ENCODE assay signal across 27 mouse cellular contexts in genomic region chr17:73217274-73217673, GRCm38 (mm10).
A peak's percentile ranks its signal among the peaks of the same experiment; 100 is the strongest.
DNase-seq lines count a peak whose midpoint lies in the region; ATAC-seq and TF ChIP-seq lines count a peak whose summit lies in the region.
"Had no signal": no experiment of that assay in that cellular context is flagged by ENCODE, and none has a peak within 500 bp of the region (broad histone marks: within the 10 kb centered on the region; RNA-seq: fewer than 3 reads in every experiment).

No protein-coding gene starts in this region.

- H3K4me1 ChIP-seq in embryonic facial prominence, embryonic 11.5 days (ENCODE audit: control insufficient read depth, insufficient read depth, low read length), result no peaks in the 10 kb centered on the region
- H3K4me1 ChIP-seq in embryonic facial prominence, embryonic 10.5 days, result no peaks in the 10 kb centered on the region
- 0 out of 2 replicates have a peak, but pooled peaks cover 3% of the 10 kb centered on the region for H3K4me1 ChIP-seq in stomach, embryonic 14.5 days (ENCODE audit: control insufficient read depth, insufficient read depth, low read length)
- no peaks in the 10 kb centered on the region for H3K4me1 ChIP-seq in stomach, postnatal 0 days (replicated peaks; ENCODE audit: control insufficient read depth, insufficient read depth)
- peaks cover 3% of the 10 kb centered on the region; the same call in 1 of the 2 replicates for H3K4me1 ChIP-seq in intestine, embryonic 15.5 days (replicated peaks)
- H3K4me1 ChIP-seq: hindbrain, embryonic 10.5 days had no signal

- 91% methylated on average over 3 of the region's 3 CpGs for WGBS in embryonic facial prominence, embryonic 11.5 days
- WGBS in embryonic facial prominence, embryonic 10.5 days, result 81% methylated on average over 3 of the region's 3 CpGs
- 68% methylated on average over 3 of the region's 3 CpGs for WGBS in stomach, embryonic 14.5 days
- WGBS in stomach, postnatal 0 days, result 68% methylated on average over 3 of the region's 3 CpGs
- 74% methylated on average over 3 of the region's 3 CpGs for WGBS in intestine, embryonic 15.5 days

- H3K27ac ChIP-seq in embryonic facial prominence, embryonic 11.5 days (replicated peaks; ENCODE audit: low read depth, low read length), result no peak overlapping the region
- H3K27ac ChIP-seq in embryonic facial prominence, embryonic 10.5 days (replicated peaks), result no peak overlapping the region
- H3K27ac ChIP-seq in stomach, embryonic 14.5 days (ENCODE audit: low read length), result no peak overlapping the region
- no peak overlapping the region for H3K27ac ChIP-seq in stomach, postnatal 0 days (replicated peaks)
- no peak overlapping the region for H3K27ac ChIP-seq in intestine, embryonic 15.5 days
- H3K27ac ChIP-seq: forebrain, embryonic 12.5 days; forebrain, embryonic 15.5 days; heart, embryonic 15.5 days; hindbrain, embryonic 10.5 days; hindbrain, embryonic 13.5 days had no signal

- H3K4me3 ChIP-seq in embryonic facial prominence, embryonic 11.5 days (ENCODE audit: low read depth, low read length), result no peak overlapping the region
- no peak overlapping the region for H3K4me3 ChIP-seq in embryonic facial prominence, embryonic 10.5 days
- H3K4me3 ChIP-seq in stomach, embryonic 14.5 days (ENCODE audit: low read depth, low read length), result no peak overlapping the region
- H3K4me3 ChIP-seq in stomach, postnatal 0 days (ENCODE audit: low read depth, low read length), result no peak overlapping the region
- H3K4me3 ChIP-seq in intestine, embryonic 15.5 days (replicated peaks), result no peak overlapping the region
- H3K4me3 ChIP-seq: erythroblast, embryonic 14.5 days; forebrain, embryonic 12.5 days; forebrain, embryonic 15.5 days; heart, embryonic 12.5 days; heart, embryonic 15.5 days; hindbrain, embryonic 10.5 days; hindbrain, embryonic 13.5 days had no signal

- no peak for TF ChIP-seq EP300 in stomach, postnatal 0 days (optimal IDR thresholded peaks at IDR 0.05)

- no peaks in the 10 kb centered on the region for H3K9me3 ChIP-seq in embryonic facial prominence, embryonic 11.5 days (replicated peaks; ENCODE audit: control insufficient read depth, low read length)
- H3K9me3 ChIP-seq in embryonic facial prominence, embryonic 10.5 days, result no peaks in the 10 kb centered on the region
- H3K9me3 ChIP-seq in stomach, embryonic 14.5 days (ENCODE audit: control insufficient read depth, low read depth, low read length), result no peaks in the 10 kb centered on the region
- H3K9me3 ChIP-seq in stomach, postnatal 0 days (ENCODE audit: control insufficient read depth, low read length), result no peaks in the 10 kb centered on the region
- H3K9me3 ChIP-seq in intestine, embryonic 15.5 days, result no peaks in the 10 kb centered on the region
- H3K9me3 ChIP-seq: forebrain, embryonic 12.5 days; forebrain, embryonic 15.5 days; G1E; heart, embryonic 12.5 days; heart, embryonic 15.5 days; hindbrain, embryonic 10.5 days; hindbrain, embryonic 13.5 days had no signal

- H3K9ac ChIP-seq in embryonic facial prominence, embryonic 11.5 days (replicated peaks; ENCODE audit: low read length), result no peak overlapping the region
- H3K9ac ChIP-seq in stomach, embryonic 14.5 days (replicated peaks; ENCODE audit: low read depth, low read length), result no peak overlapping the region
- no peak overlapping the region for H3K9ac ChIP-seq in stomach, postnatal 0 days (ENCODE audit: low read length)
- no peak overlapping the region for H3K9ac ChIP-seq in intestine, embryonic 15.5 days
- H3K9ac ChIP-seq: forebrain, embryonic 12.5 days; forebrain, embryonic 15.5 days; heart, embryonic 12.5 days; heart, embryonic 15.5 days; hindbrain, embryonic 13.5 days had no signal

- DNase-seq in embryonic facial prominence, embryonic 11.5 days (ENCODE audit: low spot score), result peak; percentile 12
- DNase-seq in embryonic facial prominence, embryonic 10.5 days (ENCODE audit: low spot score), result no peak
- DNase-seq in stomach, postnatal 0 days (ENCODE audit: low spot score), result no peak
- DNase-seq in layer of hippocampus, adult 9-10 months (ENCODE audit: low spot score), result no peak
- DNase-seq: adrenal gland, adult 2 months; adrenal gland, postnatal 14 days; cerebellum, adult 11 months; cerebellum, adult 2 months; cerebellum, adult 9-11 months; cerebellum, postnatal 25 days; gastrocnemius, postnatal 25 days; heart, adult 18-20 months; heart, postnatal 10 days; heart, postnatal 36 days had no signal

- no peak for ATAC-seq in embryonic facial prominence, embryonic 11.5 days (replicated peaks; ENCODE audit: insufficient number of reproducible peaks, low FRiP score, low TSS enrichment, low read depth)
- ATAC-seq in stomach, embryonic 14.5 days (ENCODE audit: insufficient number of reproducible peaks, insufficient read depth, low FRiP score, low read depth), result 0 out of 2 replicates have a peak, but pooled peaks have one; percentile 18
- ATAC-seq in stomach, postnatal 0 days (ENCODE audit: low FRiP score, low TSS enrichment), result no peak
- ATAC-seq in intestine, embryonic 15.5 days, result peak; percentile 79
- no peak for ATAC-seq in megakaryocyte-erythroid progenitor cell, adult 5-6 weeks (replicated peaks; ENCODE audit: low FRiP score, low TSS enrichment, poor library complexity, severe bottlenecking)
- ATAC-seq: forebrain, embryonic 15.5 days; hindbrain, embryonic 16.5 days; Patski had no signal

- H3K4me2 ChIP-seq in embryonic facial prominence, embryonic 11.5 days (ENCODE audit: low read depth, low read length), result no peak overlapping the region
- no peak overlapping the region for H3K4me2 ChIP-seq in stomach, embryonic 14.5 days (replicated peaks; ENCODE audit: low read depth, low read length)
- no peak overlapping the region for H3K4me2 ChIP-seq in stomach, postnatal 0 days (replicated peaks; ENCODE audit: low read depth)
- H3K4me2 ChIP-seq in intestine, embryonic 15.5 days (replicated peaks), result no peak overlapping the region
- H3K4me2 ChIP-seq: forebrain, embryonic 12.5 days; forebrain, embryonic 15.5 days; heart, embryonic 12.5 days; heart, embryonic 15.5 days; hindbrain, embryonic 13.5 days had no signal

- no peaks in the 10 kb centered on the region for H3K36me3 ChIP-seq in embryonic facial prominence, embryonic 11.5 days (replicated peaks; ENCODE audit: control insufficient read depth, insufficient read depth, low read depth, low read length)
- no peaks in the 10 kb centered on the region; the same call in 1 of the 2 replicates for H3K36me3 ChIP-seq in embryonic facial prominence, embryonic 10.5 days (replicated peaks)
- H3K36me3 ChIP-seq in stomach, embryonic 14.5 days (ENCODE audit: control insufficient read depth, insufficient read depth, low read length), result no peaks in the 10 kb centered on the region
- H3K36me3 ChIP-seq in stomach, postnatal 0 days (ENCODE audit: control insufficient read depth, insufficient read depth, low read length), result no peaks in the 10 kb centered on the region; the same call in 1 of the 2 replicates
- H3K36me3 ChIP-seq in intestine, embryonic 15.5 days, result no peaks in the 10 kb centered on the region
- H3K36me3 ChIP-seq: forebrain, embryonic 12.5 days; forebrain, embryonic 15.5 days; hindbrain, embryonic 13.5 days had no signal

- no peaks in the 10 kb centered on the region for H3K27me3 ChIP-seq in embryonic facial prominence, embryonic 11.5 days (ENCODE audit: control insufficient read depth, insufficient read depth, low read length)
- no peaks in the 10 kb centered on the region for H3K27me3 ChIP-seq in embryonic facial prominence, embryonic 10.5 days (replicated peaks; ENCODE audit: low read depth, poor library complexity, severe bottlenecking)
- H3K27me3 ChIP-seq in stomach, embryonic 14.5 days (ENCODE audit: control insufficient read depth, insufficient read depth, low read length), result no peaks in the 10 kb centered on the region
- H3K27me3 ChIP-seq in stomach, postnatal 0 days (ENCODE audit: control insufficient read depth, insufficient read depth, low read length), result no peaks in the 10 kb centered on the region
- H3K27me3 ChIP-seq in intestine, embryonic 15.5 days (replicated peaks), result no peaks in the 10 kb centered on the region
- H3K27me3 ChIP-seq: forebrain, embryonic 15.5 days; heart, embryonic 12.5 days; heart, embryonic 15.5 days; hindbrain, embryonic 13.5 days; Patski had no signal

- no peak for TF ChIP-seq CTCF in stomach, postnatal 0 days (IDR thresholded peaks at IDR 0.05; ENCODE audit: low read depth)

Comparison
In these comparisons a context has a peak if more than half of its experiments do, and no peak if none do; other contexts are left out.
1. ATAC-seq: peak in stomach, embryonic 14.5 days (single experiment) and intestine, embryonic 15.5 days (single experiment); none in embryonic facial prominence, embryonic 11.5 days (single experiment), stomach, postnatal 0 days (single experiment) and megakaryocyte-erythroid progenitor cell, adult 5-6 weeks (single experiment).